Mouse (Mus musculus) forebrain, embryonic 12.5 days (tissue): ENCODE results near the gene Mid2. TPM values are rescaled to one million over a fixed set of nuclear protein-coding genes. Genes with fewer than 3 reads are reported as not detected.
"Not testable (repeated sequence)": the region's sequence is repeated elsewhere in the genome, so short reads cannot be mapped to it uniquely, and the experiment has no call there.

Experiments used
- ATAC-seq: fragments of 200-750 bp; cut with Nextera tagmentation; 2 replicates; pipeline ENCODE4 v1.8.0; 2017; ENCODE audit warnings: moderate TSS enrichment; ENCODE audit not compliant: low FRiP score
- H3K27ac ChIP-seq: fragments of 300-500 bp; sonication (generic); 2 replicates; pipeline ENCODE4 v1.5.1; 2016; ENCODE audit warnings: mild to moderate bottlenecking
- H3K27me3 ChIP-seq: fragments of 300-500 bp; sonication (generic); 2 replicates; pipeline ENCODE4 v1.6.1; 2016; ENCODE audit warnings: mild to moderate bottlenecking
- H3K36me3 ChIP-seq: fragments of 300-500 bp; sonication (generic); replicated peaks from 2 replicates; pipeline ENCODE4 v1.6.1; 2016; ENCODE audit warnings: mild to moderate bottlenecking
- H3K4me1 ChIP-seq: fragments of 300-500 bp; sonication (generic); 2 replicates; pipeline ENCODE4 v1.6.1; 2016
- H3K4me2 ChIP-seq: fragments of 300-500 bp; sonication (generic); 2 replicates; pipeline ENCODE4 v1.6.1; 2016; ENCODE audit warnings: mild to moderate bottlenecking, moderate library complexity
- H3K4me3 ChIP-seq: fragments of 300-500 bp; sonication (generic); replicated peaks from 2 replicates; pipeline ENCODE4 v1.5.1; 2016; ENCODE audit warnings: mild to moderate bottlenecking
- H3K9ac ChIP-seq: fragments of 300-500 bp; sonication (generic); 2 replicates; pipeline ENCODE4 v1.6.1; 2016; ENCODE audit warnings: mild to moderate bottlenecking
- H3K9me3 ChIP-seq: fragments of 300-500 bp; sonication (generic); 2 replicates; pipeline ENCODE4 v1.6.1; 2016
- WGBS: fragments of 180-500 bp; shearing (Covaris S2); methylation state at CpG from one replicate; pipeline ENCODE4 v1.1.7; 2016; 5-methylcytosine and 5-hydroxymethylcytosine counted together
- polyA plus RNA-seq: library from polyadenylated mRNA; unstranded; fragments of >200 nt; fragmentation: Nextera tagmentation; extraction: Ambion mirVana; gene quantifications from 2 replicates; pipeline ENCODE4 v1.2.1, GENCODE M21; 2016

Mid2 gene
- 2.7 and 2.8 TPM in 2 replicates for polyA plus RNA-seq

DNA sequence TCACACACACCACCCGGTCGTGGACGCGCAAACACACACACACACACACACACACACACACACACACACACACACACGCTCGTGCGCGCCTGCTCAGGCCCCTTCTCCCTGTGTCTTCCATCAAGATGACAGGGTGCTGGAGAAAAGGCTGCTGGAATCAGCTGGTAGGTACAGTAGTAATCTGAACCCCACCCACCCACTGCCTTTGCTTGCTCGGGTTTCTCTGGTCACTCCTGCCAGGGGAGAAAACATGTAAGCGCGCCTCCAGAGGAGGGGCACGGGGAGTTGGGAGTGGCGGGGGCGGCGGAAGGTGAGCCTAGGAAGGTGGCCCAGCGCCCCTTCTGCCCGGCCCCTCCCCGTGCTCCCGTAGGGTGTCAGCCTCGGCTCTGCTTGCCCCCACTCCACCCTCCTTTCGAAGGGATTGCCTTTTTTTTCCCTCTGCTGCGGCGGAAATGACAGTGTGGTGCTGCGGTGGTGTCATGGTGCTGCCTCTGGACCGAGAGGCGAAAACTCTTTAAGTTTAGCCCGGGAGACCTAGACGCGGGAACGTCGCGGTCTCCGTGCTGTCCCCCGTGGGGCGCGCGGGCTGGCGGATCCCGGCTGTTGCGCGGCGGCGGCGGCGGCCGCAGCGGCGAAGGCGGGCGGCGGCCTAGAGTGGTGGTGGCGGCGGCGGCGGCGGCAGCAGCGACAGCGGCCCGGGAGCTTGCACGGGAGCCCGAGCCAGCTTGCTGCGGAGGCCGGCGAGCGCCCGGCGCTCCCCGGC, at the start of gene Mid2:
TSS of gene Mid2 (plus strand) at position 121 of the 763 bp plus-strand sequence.
- 24% methylated on average over 29 of the region's 68 CpGs for WGBS
- Histone ChIP-seq H3K4me1 (no peaks in the 10 kb centered on the region), H3K9me3 (no peaks in the 10 kb centered on the region), H3K4me3 (peak within 1 kb of the TSS; percentile 50), H3K27ac (no peak within 1 kb of the TSS), H3K36me3 (no peaks in the 10 kb centered on the region), H3K9ac (peak within 1 kb of the TSS; percentile 59), H3K27me3 (peaks cover 75% of the 10 kb centered on the region), H3K4me2 (peak within 1 kb of the TSS; percentile 69)
- peak; percentile 63 for ATAC-seq

DNA sequence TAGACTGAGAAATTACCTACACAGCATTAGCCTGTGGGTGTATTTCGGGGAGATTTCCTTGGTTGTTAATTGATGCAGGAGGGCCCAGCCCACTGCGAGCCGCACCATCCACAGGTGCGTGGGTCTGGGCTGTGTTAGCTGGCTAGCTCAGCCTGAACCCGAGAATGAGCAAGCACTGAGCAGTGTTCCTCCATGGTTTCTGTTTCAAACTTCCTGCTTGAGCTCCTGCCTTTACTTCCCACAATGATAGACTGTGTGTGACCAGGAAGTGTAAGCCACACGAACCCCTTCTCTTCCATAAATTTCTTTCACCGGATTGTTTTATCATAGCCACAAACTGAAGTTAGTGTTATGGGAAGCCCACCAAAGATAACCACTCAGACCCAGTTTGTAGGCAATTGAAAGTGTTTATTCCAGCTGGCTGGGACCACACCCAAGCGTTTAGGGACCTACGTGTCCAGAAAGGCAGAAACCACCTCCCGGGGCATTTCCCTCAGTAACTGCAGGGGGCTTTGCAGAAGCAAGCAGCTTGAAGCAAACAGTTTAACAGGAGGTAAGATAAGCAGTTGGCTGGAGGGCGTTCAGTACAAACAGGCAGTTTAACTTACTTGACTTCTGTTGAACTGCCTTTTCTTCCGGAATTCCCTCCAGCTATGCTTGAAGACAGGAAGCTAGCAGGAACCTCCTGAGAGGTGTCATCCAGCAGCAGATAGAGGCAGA, 39.4 kb upstream of the Mid2 start:
- ATAC-seq: no peak
- no peaks in the 10 kb centered on the region for H3K4me1 ChIP-seq
- no peaks in the 10 kb centered on the region for H3K9me3 ChIP-seq
- H3K9ac ChIP-seq: no peak overlapping the region
- no peak overlapping the region for H3K27ac ChIP-seq
- H3K27me3 ChIP-seq: peaks cover 29% of the 10 kb centered on the region
- no peak overlapping the region for H3K4me3 ChIP-seq
- H3K36me3 ChIP-seq: no peaks in the 10 kb centered on the region
- H3K4me2 ChIP-seq: no peak overlapping the region
- WGBS: 75% methylated on average over 12 of the region's 12 CpGs

DNA sequence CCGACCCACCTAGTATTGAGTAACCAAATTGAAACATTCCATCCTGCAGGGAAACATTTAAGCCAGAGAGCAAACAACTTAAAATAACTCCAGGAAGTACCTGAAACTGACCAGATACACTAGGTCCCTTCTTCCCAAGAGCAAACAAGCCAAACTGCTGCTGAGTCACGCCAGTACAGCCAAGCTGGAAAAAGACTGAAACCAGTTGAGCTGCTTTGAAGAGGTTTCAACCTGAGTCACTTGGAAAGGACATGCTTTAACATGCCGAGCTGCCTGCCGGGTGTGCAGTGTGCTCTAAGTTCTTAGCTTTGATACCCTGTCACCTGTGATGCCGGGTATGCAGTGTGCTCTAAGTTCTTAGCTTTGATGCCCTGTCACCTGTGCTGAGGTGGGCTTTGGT, 26.4 kb upstream of the Mid2 start:
- Histone ChIP-seq H3K4me3 (no peak overlapping the region), H3K9me3 (no peaks in the 10 kb centered on the region), H3K9ac (no peak overlapping the region), H3K27ac (no peak overlapping the region), H3K4me1 (no peaks in the 10 kb centered on the region), H3K36me3 (no peaks in the 10 kb centered on the region), H3K4me2 (no peak overlapping the region), H3K27me3 (peaks cover 19% of the 10 kb centered on the region; the same call in 1 of the 2 replicates)
- no peak for ATAC-seq
- WGBS: 75% methylated on average over 5 of the region's 5 CpGs

DNA sequence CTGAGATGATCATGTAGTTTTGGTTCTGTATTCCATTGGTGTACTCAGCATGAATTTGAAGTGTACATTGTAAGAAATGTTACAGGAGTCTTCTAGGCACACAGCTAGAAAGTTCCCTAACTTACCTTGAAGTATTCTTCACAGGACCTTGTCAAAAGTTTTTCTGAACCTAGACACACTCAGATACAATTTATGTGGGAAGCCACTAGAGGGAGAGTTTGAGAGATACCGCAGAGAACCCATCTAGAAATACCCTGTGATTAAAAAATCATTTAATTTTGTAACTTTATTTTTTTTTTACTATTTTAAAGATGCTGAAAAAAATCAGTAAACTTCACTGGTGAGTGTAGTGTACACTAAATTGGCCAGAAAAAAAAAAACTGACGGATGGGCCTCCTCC, 24.8 kb upstream of the Mid2 start:
- Histone ChIP-seq H3K9me3 (no peaks in the 10 kb centered on the region), H3K4me1 (no peaks in the 10 kb centered on the region), H3K36me3 (no peaks in the 10 kb centered on the region), H3K27me3 (peaks cover 20% of the 10 kb centered on the region; the same call in 1 of the 2 replicates), H3K9ac (no peak overlapping the region), H3K4me3 (no peak overlapping the region), H3K27ac (no peak overlapping the region), H3K4me2 (no peak overlapping the region)
- 55% methylated on average over 2 of the region's 2 CpGs for WGBS
- ATAC-seq: no peak

DNA sequence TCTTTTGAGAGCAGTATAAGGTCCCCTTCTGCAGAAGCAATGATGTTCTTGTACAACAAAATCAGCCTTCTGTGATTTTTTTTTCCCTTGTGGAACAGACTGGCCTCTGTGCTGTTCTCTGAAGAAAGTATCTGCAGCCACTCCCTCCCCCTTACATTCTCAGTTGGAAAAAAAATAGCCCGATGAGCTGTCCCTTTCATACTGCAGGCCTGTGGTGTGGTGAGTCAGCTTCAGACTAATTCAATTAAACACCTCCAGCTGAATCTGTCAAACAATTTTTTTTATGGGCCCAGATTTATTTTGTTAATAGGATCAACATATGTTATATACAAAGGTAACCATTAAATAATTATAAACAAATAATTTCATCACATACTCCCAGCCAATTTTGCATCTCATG, 3.7 kb upstream of the Mid2 start:
- H3K4me3 ChIP-seq: no peak overlapping the region
- H3K27me3 ChIP-seq: peaks cover 47% of the 10 kb centered on the region
- ATAC-seq: no peak
- no peak overlapping the region for H3K9ac ChIP-seq
- H3K36me3 ChIP-seq: no peaks in the 10 kb centered on the region
- H3K27ac ChIP-seq: no peak overlapping the region
- H3K4me1 ChIP-seq: no peaks in the 10 kb centered on the region
- no peak overlapping the region for H3K4me2 ChIP-seq
- WGBS: 37% methylated on average over 1 of the region's 1 CpGs
- no peaks in the 10 kb centered on the region for H3K9me3 ChIP-seq

DNA sequence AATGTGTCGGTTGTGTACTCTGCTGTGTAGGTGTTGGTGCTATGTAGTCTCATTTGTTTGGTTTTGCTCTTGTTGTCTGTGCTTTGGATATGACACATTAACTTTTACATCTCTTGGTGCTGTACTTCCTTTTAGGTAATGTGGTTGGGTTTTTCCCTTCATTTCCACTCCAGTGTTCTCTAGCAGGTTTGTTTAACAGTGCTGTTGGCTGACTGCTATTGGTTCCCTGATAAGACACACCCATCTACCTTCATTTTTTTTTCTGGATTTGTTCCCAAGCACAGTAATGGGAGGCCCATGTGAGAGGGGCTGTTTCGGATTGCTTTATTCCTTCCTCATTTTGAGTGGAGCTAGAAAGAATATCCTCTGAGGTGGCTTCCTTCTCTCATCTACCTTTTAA, 883 bp upstream of the Mid2 start:
- Histone ChIP-seq H3K27ac (no peak overlapping the region), H3K4me1 (no peaks in the 10 kb centered on the region), H3K36me3 (no peaks in the 10 kb centered on the region), H3K9me3 (no peaks in the 10 kb centered on the region), H3K27me3 (peaks cover 70% of the 10 kb centered on the region), H3K4me3 (no peak overlapping the region), H3K9ac (no peak overlapping the region), H3K4me2 (no peak overlapping the region)
- ATAC-seq: no peak
- 82% methylated on average over 2 of the region's 2 CpGs for WGBS

DNA sequence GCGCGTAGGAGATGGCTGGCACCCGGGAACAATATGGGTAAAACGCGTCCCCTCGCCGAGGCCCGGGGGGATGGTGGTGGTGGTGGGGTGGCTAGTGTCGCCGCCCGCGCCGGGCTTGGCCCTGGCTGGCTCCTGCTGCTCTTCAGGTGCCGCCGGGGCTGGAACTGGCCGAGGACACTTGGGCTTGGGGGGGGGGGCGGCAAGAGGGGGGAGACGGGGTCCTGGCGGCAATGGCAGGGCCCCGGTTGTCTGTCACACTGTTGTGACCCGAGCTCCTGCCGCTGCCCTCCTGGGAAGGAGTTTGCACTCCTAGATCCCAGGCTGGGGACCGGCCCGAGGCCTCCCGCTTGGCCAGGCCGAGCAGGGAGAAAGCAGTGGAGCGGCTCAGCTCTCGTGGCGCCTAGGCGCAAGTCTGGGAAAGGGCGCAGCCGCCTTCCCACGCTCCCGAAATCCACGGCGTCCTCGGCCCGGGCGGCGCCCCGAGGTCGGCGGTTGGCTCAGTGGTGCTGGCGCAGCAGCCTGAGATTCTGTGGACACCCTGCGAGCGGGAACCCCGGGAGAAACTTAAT, 927 bp downstream of the Mid2 start:
- Histone ChIP-seq H3K4me1 (no peaks in the 10 kb centered on the region), H3K9me3 (no peaks in the 10 kb centered on the region), H3K9ac (peak overlapping the region; percentile 59), H3K4me2 (peak overlapping the region; percentile 69), H3K36me3 (no peaks in the 10 kb centered on the region), H3K4me3 (peak overlapping the region; percentile 50), H3K27ac (no peak overlapping the region), H3K27me3 (peaks cover 71% of the 10 kb centered on the region)
- peak; percentile 67 for ATAC-seq
- WGBS: 19% methylated on average over 31 of the region's 47 CpGs

DNA sequence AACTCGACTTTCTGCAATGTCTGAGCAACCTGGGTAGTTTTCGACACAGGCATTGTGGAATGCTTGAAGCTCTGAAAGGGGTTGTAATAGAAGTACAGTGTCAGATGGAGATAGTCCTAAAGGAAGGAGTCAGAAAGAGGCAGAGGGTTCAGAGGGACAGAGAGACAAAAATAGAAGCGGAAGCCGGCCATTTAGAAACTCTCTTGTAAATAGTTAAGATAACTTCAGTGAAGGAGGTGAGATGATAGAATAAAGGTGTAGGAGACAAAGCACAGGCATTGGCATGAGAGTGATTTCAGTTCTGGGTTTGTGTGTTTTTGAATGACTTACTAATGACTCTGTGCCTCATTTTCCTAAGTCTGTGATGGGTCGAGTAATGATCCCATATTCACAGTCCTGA, 11.0 kb downstream of the Mid2 start:
- H3K4me1 ChIP-seq: no peaks in the 10 kb centered on the region
- H3K4me3 ChIP-seq: no peak overlapping the region
- H3K9ac ChIP-seq: no peak overlapping the region
- ATAC-seq: no peak
- H3K27me3 ChIP-seq: peaks cover 24% of the 10 kb centered on the region
- H3K9me3 ChIP-seq: no peaks in the 10 kb centered on the region
- H3K4me2 ChIP-seq: no peak overlapping the region
- H3K27ac ChIP-seq: no peak overlapping the region
- WGBS: 82% methylated on average over 5 of the region's 5 CpGs
- H3K36me3 ChIP-seq: no peaks in the 10 kb centered on the region

DNA sequence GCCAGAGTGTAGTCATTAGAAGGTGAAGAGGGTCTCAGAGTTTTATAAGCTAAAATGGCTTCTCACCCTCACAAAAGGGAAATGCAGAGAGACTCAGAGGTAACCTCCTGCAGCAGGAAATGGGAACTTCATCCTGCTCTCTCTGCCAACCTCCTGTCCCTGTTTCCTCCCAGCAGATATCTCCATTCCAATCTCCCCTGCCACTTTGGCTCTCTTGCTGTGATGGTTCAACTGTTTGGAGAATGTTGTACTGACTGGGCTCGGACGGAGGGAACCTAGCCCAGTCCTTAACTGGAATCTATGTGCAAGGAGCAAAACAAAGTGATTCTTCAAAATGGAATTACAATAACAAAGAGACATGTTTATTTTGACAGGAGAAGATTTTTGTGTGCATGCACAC, 23.9 kb downstream of the Mid2 start:
- Histone ChIP-seq H3K4me1 (no peaks in the 10 kb centered on the region), H3K9me3 (no peaks in the 10 kb centered on the region), H3K4me3 (no peak overlapping the region), H3K27me3 (peaks cover 48% of the 10 kb centered on the region), H3K9ac (no peak overlapping the region), H3K36me3 (no peaks in the 10 kb centered on the region), H3K27ac (no peak overlapping the region), H3K4me2 (no peak overlapping the region)
- no peak for ATAC-seq
- 87% methylated on average over 2 of the region's 2 CpGs for WGBS

DNA sequence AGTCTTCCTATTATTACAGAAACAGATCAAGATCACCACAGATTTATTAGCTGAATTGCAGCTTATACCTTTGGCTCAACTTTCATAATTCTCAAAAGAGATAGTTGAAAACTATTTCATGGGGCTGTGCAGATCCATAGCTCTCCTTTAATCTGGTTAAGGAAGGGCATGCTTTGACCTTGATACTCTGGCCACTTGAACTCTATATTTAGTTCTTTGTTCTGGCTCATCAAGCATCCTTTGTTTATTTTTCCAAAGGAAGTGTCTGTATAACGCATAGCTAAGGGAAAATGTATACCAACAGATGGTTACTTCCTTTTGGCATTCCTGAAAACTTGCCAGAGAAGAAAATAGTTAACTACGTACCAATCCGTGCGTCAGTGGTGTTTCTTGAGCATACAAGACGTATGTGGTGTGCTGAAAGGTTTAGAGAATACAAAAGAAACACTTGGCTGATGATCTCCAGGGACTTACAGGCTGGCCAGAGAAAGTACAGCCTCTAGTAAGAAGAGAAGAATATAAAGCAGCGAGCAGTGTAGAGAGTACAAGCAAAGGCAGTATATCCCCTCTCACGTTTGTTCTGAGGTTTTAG, 33.6 kb downstream of the Mid2 start:
- not testable (repeated sequence) for H3K4me2 ChIP-seq, H3K9ac ChIP-seq, H3K4me3 ChIP-seq, ATAC-seq, H3K27ac ChIP-seq, H3K4me1 ChIP-seq, H3K36me3 ChIP-seq, H3K9me3 ChIP-seq
- 55% methylated on average over 6 of the region's 7 CpGs for WGBS
- peaks cover 28% of the 10 kb centered on the region for H3K27me3 ChIP-seq

DNA sequence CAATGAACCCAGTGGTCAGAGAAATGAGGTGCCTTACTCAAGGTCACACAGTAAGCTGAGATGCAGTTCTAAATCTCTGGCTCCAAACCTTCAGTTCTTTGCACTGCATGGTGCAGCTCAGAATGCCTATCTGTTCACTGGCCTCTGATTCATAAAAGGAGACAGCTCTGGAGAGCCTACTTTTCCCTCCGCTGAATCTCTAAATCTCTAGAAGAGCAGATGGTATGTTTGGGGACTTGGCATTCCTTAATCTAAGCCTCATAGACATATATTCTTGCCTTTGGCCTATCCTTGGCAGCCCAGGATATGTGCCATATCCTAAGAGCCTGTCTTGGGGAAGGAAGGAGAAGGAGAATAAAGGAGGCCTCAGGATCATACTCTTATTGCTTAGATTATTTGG, 38.8 kb downstream of the Mid2 start:
- WGBS: 100% methylated on average over 1 of the region's 1 CpGs
- no peak overlapping the region for H3K4me3 ChIP-seq
- no peaks in the 10 kb centered on the region for H3K4me1 ChIP-seq
- H3K9me3 ChIP-seq: no peaks in the 10 kb centered on the region
- H3K36me3 ChIP-seq: no peaks in the 10 kb centered on the region
- ATAC-seq: no peak
- no peak overlapping the region for H3K4me2 ChIP-seq
- H3K9ac ChIP-seq: no peak overlapping the region
- no peak overlapping the region for H3K27ac ChIP-seq
- H3K27me3 ChIP-seq: peaks cover 26% of the 10 kb centered on the region; the same call in 1 of the 2 replicates

DNA sequence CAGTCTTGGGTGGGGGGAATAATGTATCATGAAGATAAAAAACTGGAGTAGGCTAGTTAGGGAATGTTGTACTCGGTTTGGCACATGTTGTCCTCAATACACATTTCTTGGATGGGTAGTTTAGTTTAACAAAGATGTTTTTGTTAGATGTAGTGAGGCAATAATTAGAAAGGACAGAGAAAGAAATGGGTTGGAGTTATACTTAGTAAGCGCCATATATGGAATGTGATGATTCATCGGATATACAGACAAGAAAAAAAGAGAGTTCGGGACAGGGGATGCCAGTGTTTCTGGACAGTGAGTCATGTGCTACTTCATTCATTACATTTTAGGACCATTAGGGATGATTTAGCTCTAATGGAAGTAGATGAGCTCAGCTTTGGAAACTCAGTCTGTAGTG, 41.7 kb downstream of the Mid2 start:
- H3K4me2 ChIP-seq: no peak overlapping the region
- ATAC-seq: no peak
- no peak overlapping the region for H3K9ac ChIP-seq
- H3K9me3 ChIP-seq: no peaks in the 10 kb centered on the region
- no peaks in the 10 kb centered on the region for H3K36me3 ChIP-seq
- no peak overlapping the region for H3K4me3 ChIP-seq
- H3K27ac ChIP-seq: no peak overlapping the region
- WGBS: 89% methylated on average over 4 of the region's 4 CpGs
- H3K27me3 ChIP-seq: 0 out of 2 replicates have a peak, but pooled peaks cover 21% of the 10 kb centered on the region
- no peaks in the 10 kb centered on the region for H3K4me1 ChIP-seq
